Mouse (Mus musculus) forebrain, embryonic 14.5 days (tissue): ENCODE measurements around the gene Abcb4. TPM values are rescaled to one million over a fixed set of nuclear protein-coding genes. Genes with fewer than 3 reads are reported as not detected.

Experiments used
- ATAC-seq: fragments of 200-750 bp; cut with Nextera tagmentation; 2 replicates; pipeline ENCODE4 v1.8.0; 2017; ENCODE audit warnings: mild to moderate bottlenecking, moderate library complexity
- DNase-seq: peaks from one replicate; pipeline ENCODE4 v3.0.0-alpha.2; 2015; ENCODE audit warnings: low spot score
- H3K27ac ChIP-seq: fragments of 300-500 bp; sonication (generic); 2 replicates; pipeline ENCODE4 v1.5.1; 2014; ENCODE audit warnings: low read depth, mild to moderate bottlenecking, control low read depth, low read length, moderate library complexity
- H3K27me3 ChIP-seq: fragments of 300-500 bp; sonication (generic); replicated peaks from 2 replicates; pipeline ENCODE4 v1.6.1; 2014; ENCODE audit warnings: low read length, control low read depth, mixed read lengths; ENCODE audit not compliant: control insufficient read depth, insufficient read depth
- H3K36me3 ChIP-seq: fragments of 300-500 bp; sonication (generic); 2 replicates; pipeline ENCODE4 v1.6.1; 2014; ENCODE audit warnings: low read length, control low read depth; ENCODE audit not compliant: control insufficient read depth, insufficient read depth
- H3K4me1 ChIP-seq: fragments of 300-500 bp; sonication (generic); 2 replicates; pipeline ENCODE4 v1.6.1; 2014; ENCODE audit warnings: antibody characterized with exemption, low read length, control low read depth; ENCODE audit not compliant: control insufficient read depth, insufficient read depth
- H3K4me2 ChIP-seq: fragments of 300-500 bp; sonication (generic); 2 replicates; pipeline ENCODE4 v1.6.1; 2014; ENCODE audit warnings: mild to moderate bottlenecking, control low read depth, low read length
- H3K4me3 ChIP-seq: fragments of 300-500 bp; sonication (generic); 2 replicates; pipeline ENCODE4 v1.5.1; 2014; ENCODE audit warnings: low read depth, low read length, control low read depth
- H3K9ac ChIP-seq: fragments of 300-500 bp; sonication (generic); 2 replicates; pipeline ENCODE4 v1.6.1; 2014; ENCODE audit warnings: mild to moderate bottlenecking, low read length, control low read depth, moderate library complexity
- H3K9me3 ChIP-seq: fragments of 300-500 bp; sonication (generic); replicated peaks from 2 replicates; pipeline ENCODE4 v1.6.1; 2016; ENCODE audit warnings: low read length, control low read depth, mixed read lengths; ENCODE audit not compliant: control insufficient read depth
- WGBS: fragments of 180-500 bp; shearing (Covaris S2); extraction: QIAGEN DNeasy Blood & Tissue Kit; methylation state at CpG from one replicate; pipeline ENCODE4 v1.1.7; 2014; 5-methylcytosine and 5-hydroxymethylcytosine counted together
- polyA plus RNA-seq: library from polyadenylated mRNA; unstranded; fragments of >200 nt; fragmentation: Nextera tagmentation; extraction: Ambion mirVana; gene quantifications from 2 replicates; pipeline ENCODE4 v1.2.1, GENCODE M21; 2014

Abcb4 gene
- polyA plus RNA-seq, 1 experiment from 2014 or later: 0.34 TPM

DNA sequence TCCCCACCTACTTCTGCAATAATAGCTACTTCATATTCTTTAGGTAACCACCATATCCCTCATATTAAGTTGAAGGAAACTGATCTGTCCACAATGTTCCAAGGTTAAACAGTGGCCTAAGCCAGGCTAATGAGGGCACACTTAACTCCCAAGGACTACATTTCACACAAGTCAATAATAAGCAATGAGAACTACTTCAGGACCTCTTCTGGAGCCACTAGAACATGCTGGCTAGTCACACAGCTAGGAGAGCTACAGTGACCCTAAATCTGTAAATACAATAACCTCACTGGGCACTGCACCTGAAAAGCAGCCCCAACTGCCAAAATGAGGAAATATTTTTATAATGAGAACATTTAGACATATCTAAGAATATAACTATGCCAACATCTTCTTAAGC is 81.2 kb downstream of the Abcb4 start:
- Histone ChIP-seq H3K9ac (no peak overlapping the region), H3K4me3 (no peak overlapping the region), H3K9me3 (no peaks in the 10 kb centered on the region), H3K27ac (no peak overlapping the region), H3K27me3 (no peaks in the 10 kb centered on the region), H3K4me1 (no peaks in the 10 kb centered on the region), H3K4me2 (no peak overlapping the region), H3K36me3 (peaks cover 20% of the 10 kb centered on the region)
- DNase-seq: no peak
- no peak for ATAC-seq

DNA sequence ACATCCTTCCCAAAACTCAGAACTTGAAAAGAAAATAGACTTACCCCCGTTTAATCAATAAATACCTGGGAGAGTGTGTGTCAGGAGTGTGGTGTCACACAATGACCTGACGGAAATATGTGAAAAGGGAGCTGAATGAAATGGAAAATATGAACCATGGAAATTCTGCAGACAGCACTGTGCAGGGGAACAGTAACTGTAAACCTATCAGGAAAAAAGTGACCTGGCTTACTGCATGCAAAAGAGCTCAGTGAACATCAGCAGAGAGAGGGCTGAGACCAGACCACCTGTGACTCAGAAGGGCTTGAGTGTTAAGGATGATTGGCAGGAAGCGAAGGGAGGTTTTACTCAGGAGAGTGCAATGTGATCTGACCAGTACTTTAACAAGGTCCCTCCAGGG is 92.0 kb downstream of the Abcb4 start:
- Histone ChIP-seq H3K27me3 (no peaks in the 10 kb centered on the region), H3K4me3 (no peak overlapping the region), H3K4me2 (no peak overlapping the region), H3K4me1 (no peaks in the 10 kb centered on the region), H3K36me3 (peaks cover 20% of the 10 kb centered on the region), H3K27ac (no peak overlapping the region), H3K9ac (no peak overlapping the region), H3K9me3 (no peaks in the 10 kb centered on the region)
- DNase-seq (no peak), ATAC-seq (no peak)
- WGBS: 84% methylated on average over 3 of the region's 3 CpGs

DNA sequence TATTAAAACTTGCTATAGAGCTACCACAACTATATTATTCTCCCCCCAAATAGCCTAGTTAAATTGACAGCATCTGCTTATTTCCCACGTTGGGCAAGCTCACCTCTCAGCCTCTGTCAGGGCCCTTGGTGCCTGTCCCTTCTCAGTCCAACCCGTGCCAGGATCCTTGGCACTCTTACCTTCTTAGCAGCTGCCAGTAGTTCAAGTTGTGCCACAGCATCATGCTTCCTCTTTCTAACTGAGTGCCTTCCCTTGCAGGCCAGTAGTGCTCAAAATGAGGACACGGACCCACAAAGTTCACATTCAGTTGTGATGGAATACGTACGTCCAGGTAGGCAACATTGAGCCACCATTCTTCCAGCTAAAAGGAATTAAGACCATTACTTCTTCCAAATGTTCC is 94.4 kb downstream of the Abcb4 start:
- no peaks in the 10 kb centered on the region for H3K27me3 ChIP-seq
- 94% methylated on average over 5 of the region's 5 CpGs for WGBS
- DNase-seq (no peak), ATAC-seq (no peak)
- no peak overlapping the region for H3K9ac ChIP-seq
- peaks cover 21% of the 10 kb centered on the region; the same call in 1 of the 2 replicates for H3K36me3 ChIP-seq
- H3K4me1 ChIP-seq: no peaks in the 10 kb centered on the region
- no peak overlapping the region for H3K4me3 ChIP-seq
- H3K27ac ChIP-seq: no peak overlapping the region
- no peak overlapping the region for H3K4me2 ChIP-seq
- H3K9me3 ChIP-seq: no peaks in the 10 kb centered on the region

DNA sequence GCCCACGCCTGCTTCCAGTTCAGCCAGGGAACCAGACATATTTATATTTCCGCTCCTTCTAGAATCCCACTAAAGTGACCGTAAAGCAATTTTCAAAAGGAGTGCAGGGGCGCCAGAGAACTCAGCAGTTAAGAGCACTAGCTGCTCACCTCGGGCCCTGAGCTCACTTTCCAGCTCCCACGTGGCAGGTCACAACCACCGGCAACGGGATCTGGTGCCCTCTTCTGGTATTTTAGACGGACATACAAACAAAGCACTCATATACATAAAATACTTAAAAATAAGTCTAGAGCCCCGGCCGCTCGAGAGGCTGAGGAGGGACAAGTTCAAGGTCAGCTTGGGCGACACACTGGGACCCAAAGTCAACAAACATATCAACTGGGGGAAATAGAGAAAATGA is 97.0 kb downstream of the Abcb4 start:
- 91% methylated on average over 13 of the region's 13 CpGs for WGBS

DNA sequence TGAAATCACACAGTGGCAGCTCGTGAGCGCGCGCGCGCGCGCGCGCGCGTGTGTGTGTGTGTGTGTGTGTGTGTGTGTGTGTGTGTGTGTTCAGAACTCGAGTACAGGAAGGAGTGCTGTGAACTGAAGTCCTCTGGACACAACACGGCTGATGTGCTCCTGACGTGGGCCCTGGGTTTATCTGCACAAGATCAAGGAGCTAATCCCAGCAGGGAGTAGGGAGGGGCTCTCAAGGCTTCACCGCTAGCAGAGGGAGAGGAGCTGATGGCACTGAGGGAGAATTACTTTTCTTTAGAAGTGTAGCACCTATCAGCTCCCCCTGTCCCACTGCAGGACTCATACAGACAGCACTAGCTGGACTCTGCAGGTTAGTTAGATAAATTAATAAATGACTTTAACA is 98.1 kb downstream of the Abcb4 start:
- H3K4me1 ChIP-seq: peaks cover 8% of the 10 kb centered on the region; the same call in 1 of the 2 replicates
- H3K27ac ChIP-seq: no peak overlapping the region
- H3K4me3 ChIP-seq: no peak overlapping the region
- no peaks in the 10 kb centered on the region for H3K9me3 ChIP-seq
- no peak overlapping the region for H3K9ac ChIP-seq
- WGBS: 88% methylated on average over 16 of the region's 16 CpGs
- H3K27me3 ChIP-seq: no peaks in the 10 kb centered on the region
- ATAC-seq (no peak), DNase-seq (no peak)
- no peak overlapping the region for H3K4me2 ChIP-seq
- peaks cover 14% of the 10 kb centered on the region; the same call in 1 of the 2 replicates for H3K36me3 ChIP-seq

More for the DNA sequence above, 97.0 kb downstream of the Abcb4 start:
- Histone ChIP-seq H3K4me3 (no peak overlapping the region), H3K4me1 (no peaks in the 10 kb centered on the region), H3K27me3 (no peaks in the 10 kb centered on the region), H3K4me2 (no peak overlapping the region), H3K9ac (no peak overlapping the region), H3K9me3 (no peaks in the 10 kb centered on the region), H3K36me3 (peaks cover 19% of the 10 kb centered on the region; the same call in 1 of the 2 replicates), H3K27ac (no peak overlapping the region)
- DNase-seq (no peak), ATAC-seq (no peak)

DNA sequence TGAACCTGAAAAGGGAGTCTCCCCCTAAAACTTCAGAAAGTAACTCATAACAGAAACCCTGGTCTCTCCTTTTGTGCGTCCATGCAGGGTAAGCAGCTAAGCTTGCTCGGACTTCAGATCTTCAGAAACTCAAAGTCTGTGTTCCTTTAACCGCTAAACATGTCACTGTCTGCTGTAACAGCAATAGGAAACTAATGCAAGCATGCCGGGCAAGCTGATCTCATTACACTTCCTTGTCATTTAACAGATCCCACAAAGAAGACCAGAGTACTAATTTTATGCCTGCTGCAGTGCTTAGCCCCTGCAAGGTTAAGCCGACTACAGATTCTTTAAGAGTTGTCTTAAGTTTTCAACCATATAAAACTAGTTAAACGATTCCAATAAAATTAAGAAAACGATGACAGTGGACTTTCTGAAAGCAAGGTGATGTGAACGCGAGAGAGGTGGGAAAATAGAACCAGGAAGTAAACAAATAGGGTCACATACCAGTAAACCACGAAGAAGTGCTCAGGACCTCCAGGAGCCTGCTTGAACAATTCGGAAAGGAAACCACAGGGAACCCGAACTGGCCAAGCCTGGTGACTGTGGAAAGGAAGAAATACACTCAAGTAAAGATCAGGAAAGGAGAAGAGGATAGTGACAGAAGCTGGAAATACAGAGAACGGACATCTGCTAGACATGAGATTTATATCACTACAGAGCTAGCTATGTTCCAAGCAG is 102.6 kb downstream of the Abcb4 start:
- peak overlapping the region; percentile 68 for H3K4me3 ChIP-seq
- H3K36me3 ChIP-seq: peaks cover 5% of the 10 kb centered on the region; the same call in 1 of the 2 replicates
- peak overlapping the region; percentile 81 for H3K4me2 ChIP-seq
- ATAC-seq (no peak), DNase-seq (no peak)
- peaks cover 8% of the 10 kb centered on the region; the same call in 1 of the 2 replicates for H3K4me1 ChIP-seq
- H3K27ac ChIP-seq: no peak overlapping the region
- H3K9ac ChIP-seq: peak overlapping the region; percentile 81
- H3K9me3 ChIP-seq: no peaks in the 10 kb centered on the region
- no peaks in the 10 kb centered on the region for H3K27me3 ChIP-seq
- WGBS: 11% methylated on average over 13 of the region's 13 CpGs

DNA sequence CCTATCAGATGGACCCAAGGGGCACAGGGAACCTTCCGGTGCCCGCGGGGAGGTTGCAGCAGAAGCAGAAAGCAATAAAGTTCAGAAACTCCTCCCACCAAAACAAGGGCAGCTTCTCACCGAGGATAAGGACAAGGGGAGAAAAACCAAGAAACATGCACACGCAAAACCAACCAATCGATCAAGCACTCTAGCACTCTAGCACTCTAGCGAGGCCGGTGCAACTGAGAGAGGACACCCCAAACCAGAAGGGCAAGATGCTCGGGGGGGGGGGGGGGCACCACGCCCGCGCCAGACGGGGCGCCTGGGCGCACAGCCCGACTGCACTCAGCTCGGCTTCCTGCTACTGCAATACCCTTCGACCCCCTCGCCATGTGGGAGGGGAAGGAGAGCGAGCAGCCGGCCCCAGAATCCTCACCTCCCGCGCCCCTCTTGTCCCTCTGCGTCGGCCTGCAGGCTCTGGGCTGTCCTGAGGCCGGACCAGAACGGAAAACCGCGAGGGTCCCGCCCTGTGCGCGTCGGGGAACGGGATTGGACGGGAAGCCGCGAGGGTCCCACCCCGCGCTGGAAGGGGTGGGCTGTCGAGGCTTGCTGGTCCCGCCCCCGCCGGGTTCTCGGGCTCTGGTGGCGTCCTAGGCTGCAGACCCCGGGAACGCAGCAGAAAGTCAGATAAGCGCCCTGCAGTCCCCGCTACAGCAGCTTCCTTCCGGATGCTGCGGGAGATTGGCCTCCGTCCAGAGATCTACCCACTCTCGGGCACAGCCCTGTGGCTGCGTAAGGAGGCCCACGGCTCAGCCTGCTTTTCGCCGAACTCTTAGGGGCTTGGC is 103.4 kb downstream of the Abcb4 start, which contains the start of gene Crot:
Gene Crot, minus strand, starts transcription at position 639 of the 827 bp plus-strand sequence.
- under 1% methylated on average over 56 of the region's 57 CpGs for WGBS

DNA sequence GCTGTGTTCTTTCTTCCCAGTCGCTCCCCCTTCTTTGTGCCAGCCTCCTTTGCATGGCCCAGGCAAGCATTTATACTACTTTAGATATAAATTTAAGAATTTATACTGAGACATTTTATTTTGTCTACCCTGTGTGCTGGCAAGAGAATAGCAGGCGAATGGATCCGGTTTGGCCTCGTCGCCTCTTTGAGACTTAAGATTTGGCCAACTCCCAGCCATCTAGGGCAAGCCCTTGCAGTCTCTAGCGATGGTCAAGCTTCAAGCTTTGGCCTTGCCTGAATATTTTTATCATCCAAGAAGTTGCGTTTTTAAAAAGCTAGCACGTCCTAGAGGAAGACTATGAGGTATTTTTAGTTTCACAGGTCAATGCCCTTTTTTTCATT is 104.0 kb downstream of the Abcb4 start:
- 7% methylated on average over 8 of the region's 8 CpGs for WGBS
- Histone ChIP-seq H3K9me3 (no peaks in the 10 kb centered on the region), H3K4me1 (peaks cover 8% of the 10 kb centered on the region; the same call in 1 of the 2 replicates), H3K36me3 (no peaks in the 10 kb centered on the region), H3K9ac (peak overlapping the region; percentile 81), H3K4me3 (peak overlapping the region; percentile 68), H3K27me3 (no peaks in the 10 kb centered on the region), H3K27ac (peak overlapping the region; percentile 82), H3K4me2 (peak overlapping the region; percentile 81)
- DNase-seq (no peak), ATAC-seq (peak; percentile 36; the same call in 1 of the 2 replicates)

More for the DNA sequence above, 103.4 kb downstream of the Abcb4 start, which contains the start of gene Crot:
- DNase-seq (peak; percentile 97), ATAC-seq (peak; percentile 99)
- Histone ChIP-seq H3K36me3 (no peaks in the 10 kb centered on the region), H3K27ac (peak within 1 kb of the TSS; percentile 82), H3K4me2 (peak within 1 kb of the TSS; percentile 81), H3K9me3 (no peaks in the 10 kb centered on the region), H3K4me1 (peaks cover 8% of the 10 kb centered on the region; the same call in 1 of the 2 replicates), H3K4me3 (peak within 1 kb of the TSS; percentile 68), H3K27me3 (no peaks in the 10 kb centered on the region), H3K9ac (peak within 1 kb of the TSS; percentile 81)
